Mouse (Mus musculus) liver, embryonic 11.5 days (tissue): ENCODE results near the gene Cacna2d1. TPM values are rescaled to one million over a fixed set of nuclear protein-coding genes. Genes with fewer than 3 reads are reported as not detected.

Source experiments
- ATAC-seq: fragments of 200-750 bp; cut with Nextera tagmentation; replicated peaks from 2 replicates; pipeline ENCODE4 v1.8.0; 2017; ENCODE audit warnings: moderate number of reproducible peaks, mild to moderate bottlenecking, moderate TSS enrichment, moderate library complexity; ENCODE audit not compliant: low FRiP score
- DNase-seq: peaks from one replicate; pipeline ENCODE4 v3.0.0-alpha.2; 2017; ENCODE audit warnings: low spot score
- H3K27ac ChIP-seq: fragments of 300-500 bp; sonication (generic); 2 replicates; pipeline ENCODE4 v1.5.1; 2014; ENCODE audit warnings: mild to moderate bottlenecking, low read depth, low read length, control low read depth
- H3K27me3 ChIP-seq: fragments of 300-500 bp; sonication (generic); replicated peaks from 2 replicates; pipeline ENCODE4 v1.6.1; 2014; ENCODE audit warnings: low read length, mixed read lengths; ENCODE audit not compliant: control insufficient read depth, insufficient read depth
- H3K36me3 ChIP-seq: fragments of 300-500 bp; sonication (generic); 2 replicates; pipeline ENCODE4 v1.6.1; 2014; ENCODE audit warnings: mild to moderate bottlenecking, low read length, moderate library complexity, mixed read lengths; ENCODE audit not compliant: control insufficient read depth, insufficient read depth
- H3K4me1 ChIP-seq: fragments of 300-500 bp; sonication (generic); replicated peaks from 2 replicates; pipeline ENCODE4 v1.6.1; 2014; ENCODE audit warnings: low read length, mixed read lengths; ENCODE audit not compliant: control insufficient read depth, insufficient read depth
- H3K4me2 ChIP-seq: fragments of 300-500 bp; sonication (generic); 2 replicates; pipeline ENCODE4 v1.6.1; 2014; ENCODE audit warnings: mild to moderate bottlenecking, control low read depth, moderate library complexity
- H3K4me3 ChIP-seq: fragments of 300-500 bp; sonication (generic); 2 replicates; pipeline ENCODE4 v1.5.1; 2014; ENCODE audit warnings: low read depth, low read length, control low read depth
- H3K9ac ChIP-seq: fragments of 300-500 bp; sonication (generic); 2 replicates; pipeline ENCODE4 v1.6.1; 2014; ENCODE audit warnings: low read depth, low read length, control low read depth
- H3K9me3 ChIP-seq: fragments of 300-500 bp; sonication (generic); 2 replicates; pipeline ENCODE4 v1.6.1; 2016; ENCODE audit warnings: low read length, inconsistent platforms, mixed read lengths; ENCODE audit not compliant: control insufficient read depth
- WGBS: fragments of 180-500 bp; shearing (Covaris S2); extraction: QIAGEN DNeasy Blood & Tissue Kit; methylation state at CpG from one replicate; pipeline ENCODE4 v1.1.7; 2014; 5-methylcytosine and 5-hydroxymethylcytosine counted together
- polyA plus RNA-seq: library from polyadenylated mRNA; unstranded; fragments of >200 nt; fragmentation: Nextera tagmentation; extraction: Ambion mirVana; gene quantifications from 2 replicates; pipeline ENCODE4 v1.2.1, GENCODE M21; 2014

Cacna2d1 gene
- polyA plus RNA-seq, 1 experiment from 2014 or later, result 3.0 TPM

DNA sequence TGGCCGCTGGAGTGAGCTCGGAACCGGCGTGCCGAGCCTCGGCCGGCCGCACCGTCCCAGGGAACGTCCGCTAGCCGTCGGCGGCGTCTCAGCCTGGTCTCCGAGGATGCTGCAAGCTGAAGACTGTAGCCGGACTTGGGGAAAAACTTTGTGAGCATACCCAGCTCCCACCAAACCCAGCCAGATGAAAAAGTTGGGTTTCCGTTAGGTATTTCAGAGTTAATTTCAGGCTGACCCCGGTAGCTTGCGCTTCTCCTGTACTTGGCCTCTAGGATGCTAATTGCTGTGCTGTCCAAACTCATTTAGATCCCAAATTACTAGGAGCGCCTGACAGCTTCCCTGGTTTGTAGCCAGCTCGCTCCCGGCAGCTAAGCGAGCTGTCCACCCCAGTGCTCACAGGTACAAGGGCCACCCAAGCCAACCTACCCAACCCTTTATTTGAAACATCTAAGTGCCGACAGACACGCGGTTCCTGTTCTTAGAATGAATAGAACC lies 790 bp downstream of the Cacna2d1 start:
- H3K4me1 ChIP-seq, result no peaks in the 10 kb centered on the region; the same call in 1 of the 2 replicates
- ATAC-seq (no peak), DNase-seq (no peak)
- no peaks in the 10 kb centered on the region for H3K36me3 ChIP-seq
- H3K9ac ChIP-seq, result peak overlapping the region; percentile 28; the same call in 1 of the 2 replicates
- H3K27ac ChIP-seq, result no peak overlapping the region
- H3K4me2 ChIP-seq, result peak overlapping the region; percentile 67
- WGBS, result 2% methylated on average over 27 of the region's 27 CpGs
- H3K27me3 ChIP-seq, result peaks cover 33% of the 10 kb centered on the region
- no peaks in the 10 kb centered on the region for H3K9me3 ChIP-seq
- H3K4me3 ChIP-seq, result peak overlapping the region; percentile 47

DNA sequence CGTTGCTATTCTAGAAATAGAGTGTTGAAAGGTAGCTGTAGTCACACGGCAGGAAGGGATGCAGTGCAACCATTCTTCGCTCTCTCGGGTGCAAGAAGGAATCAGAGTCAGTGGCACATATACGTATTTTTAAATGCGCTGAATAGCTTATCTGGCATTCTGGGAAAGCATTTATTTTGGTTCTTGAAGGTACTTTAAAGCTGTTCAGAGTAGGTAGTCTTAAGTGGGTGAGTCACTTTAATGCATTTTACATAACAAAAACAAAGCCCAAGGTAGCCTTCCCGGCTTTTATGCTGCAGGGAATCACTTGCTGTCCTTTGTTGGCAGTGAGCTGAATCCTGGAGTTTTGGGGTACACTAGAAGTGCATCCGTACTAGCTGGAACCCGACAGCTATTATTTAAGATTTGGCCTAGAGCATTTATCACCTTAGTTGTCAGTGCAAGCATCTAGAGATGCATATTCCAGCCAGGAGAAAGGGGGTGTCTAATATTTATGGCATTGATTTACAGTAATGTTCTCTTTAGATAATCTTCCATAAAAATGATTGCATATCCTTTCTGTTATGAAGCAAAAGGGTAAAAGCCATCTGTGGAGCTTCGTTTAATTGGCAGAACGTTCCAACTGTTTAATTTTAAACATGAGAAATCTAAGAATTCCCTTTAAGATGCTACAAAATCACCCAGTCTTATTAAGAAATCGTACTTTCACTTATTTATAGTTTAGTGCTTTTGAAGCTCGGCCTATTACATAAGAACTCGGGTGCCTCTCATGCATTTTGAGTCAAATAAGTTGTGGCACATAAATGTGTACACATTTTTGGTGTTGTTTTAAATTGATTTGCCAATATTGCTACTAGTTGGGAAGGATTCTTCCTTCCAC lies 1.6 kb downstream of the Cacna2d1 start:
- no peak for DNase-seq
- Histone ChIP-seq H3K36me3 (no peaks in the 10 kb centered on the region), H3K4me1 (no peaks in the 10 kb centered on the region; the same call in 1 of the 2 replicates), H3K27ac (no peak overlapping the region), H3K4me3 (peak overlapping the region; percentile 47; the same call in 1 of the 2 replicates), H3K27me3 (peaks cover 33% of the 10 kb centered on the region), H3K4me2 (peak overlapping the region; percentile 67; the same call in 1 of the 2 replicates), H3K9me3 (no peaks in the 10 kb centered on the region), H3K9ac (no peak overlapping the region)
- no peak for ATAC-seq
- WGBS, result 35% methylated on average over 14 of the region's 14 CpGs

DNA sequence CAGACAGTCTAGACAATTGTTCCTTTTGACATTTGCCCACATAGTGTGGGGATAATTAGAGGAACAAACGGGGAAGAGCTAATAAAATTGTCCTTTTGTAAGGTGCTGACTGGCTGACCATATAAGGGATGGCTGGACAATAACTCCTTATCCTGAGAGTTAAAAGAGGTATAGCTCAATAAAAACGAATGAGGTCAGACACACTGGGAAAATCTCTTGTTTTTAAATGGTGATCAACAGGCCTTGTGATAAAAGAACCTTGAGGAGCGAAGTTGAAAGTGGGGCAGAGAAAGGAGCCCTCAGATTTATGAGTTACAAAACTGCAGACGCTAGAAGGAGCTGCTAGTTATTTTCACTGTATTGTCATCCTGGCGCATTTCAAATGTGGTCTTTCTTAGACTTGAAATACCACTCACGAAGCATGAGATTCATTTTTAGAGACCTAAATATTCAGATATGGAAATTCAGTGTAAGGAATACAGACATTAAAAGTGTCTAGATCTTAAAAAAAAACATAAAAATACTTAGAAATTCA lies 6.8 kb downstream of the Cacna2d1 start:
- DNase-seq (no peak), ATAC-seq (no peak)
- Histone ChIP-seq H3K4me1 (no peaks in the 10 kb centered on the region), H3K9ac (no peak overlapping the region), H3K36me3 (no peaks in the 10 kb centered on the region), H3K27ac (no peak overlapping the region), H3K4me3 (no peak overlapping the region), H3K4me2 (no peak overlapping the region), H3K27me3 (no peaks in the 10 kb centered on the region), H3K9me3 (no peaks in the 10 kb centered on the region)
- 63% methylated on average over 6 of the region's 6 CpGs for WGBS

DNA sequence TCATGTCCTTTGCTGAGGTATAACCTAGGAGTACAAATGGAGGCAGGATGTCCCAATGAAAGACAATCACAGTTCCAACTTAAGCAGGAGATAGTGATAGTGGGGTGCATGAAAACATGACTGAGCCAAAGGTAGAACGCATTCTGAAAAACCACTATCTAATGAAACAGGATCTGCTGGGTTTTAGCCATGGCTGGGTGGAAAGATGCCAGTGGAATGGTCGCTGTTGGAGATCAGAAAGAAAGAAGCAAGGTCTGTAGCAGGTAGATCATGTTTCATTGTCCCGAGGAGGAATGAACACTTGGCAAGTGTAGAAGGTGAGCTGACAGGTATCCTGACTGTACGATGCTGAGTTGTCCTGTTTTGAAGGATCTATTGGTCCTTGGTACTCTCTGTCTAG lies 7.6 kb downstream of the Cacna2d1 start:
- no peak overlapping the region for H3K9ac ChIP-seq
- H3K9me3 ChIP-seq, result no peaks in the 10 kb centered on the region
- H3K4me3 ChIP-seq, result no peak overlapping the region
- no peaks in the 10 kb centered on the region for H3K4me1 ChIP-seq
- DNase-seq, result no peak
- H3K36me3 ChIP-seq, result no peaks in the 10 kb centered on the region
- no peaks in the 10 kb centered on the region for H3K27me3 ChIP-seq
- ATAC-seq, result no peak
- no peak overlapping the region for H3K27ac ChIP-seq
- H3K4me2 ChIP-seq, result no peak overlapping the region
- WGBS, result 74% methylated on average over 4 of the region's 4 CpGs

DNA sequence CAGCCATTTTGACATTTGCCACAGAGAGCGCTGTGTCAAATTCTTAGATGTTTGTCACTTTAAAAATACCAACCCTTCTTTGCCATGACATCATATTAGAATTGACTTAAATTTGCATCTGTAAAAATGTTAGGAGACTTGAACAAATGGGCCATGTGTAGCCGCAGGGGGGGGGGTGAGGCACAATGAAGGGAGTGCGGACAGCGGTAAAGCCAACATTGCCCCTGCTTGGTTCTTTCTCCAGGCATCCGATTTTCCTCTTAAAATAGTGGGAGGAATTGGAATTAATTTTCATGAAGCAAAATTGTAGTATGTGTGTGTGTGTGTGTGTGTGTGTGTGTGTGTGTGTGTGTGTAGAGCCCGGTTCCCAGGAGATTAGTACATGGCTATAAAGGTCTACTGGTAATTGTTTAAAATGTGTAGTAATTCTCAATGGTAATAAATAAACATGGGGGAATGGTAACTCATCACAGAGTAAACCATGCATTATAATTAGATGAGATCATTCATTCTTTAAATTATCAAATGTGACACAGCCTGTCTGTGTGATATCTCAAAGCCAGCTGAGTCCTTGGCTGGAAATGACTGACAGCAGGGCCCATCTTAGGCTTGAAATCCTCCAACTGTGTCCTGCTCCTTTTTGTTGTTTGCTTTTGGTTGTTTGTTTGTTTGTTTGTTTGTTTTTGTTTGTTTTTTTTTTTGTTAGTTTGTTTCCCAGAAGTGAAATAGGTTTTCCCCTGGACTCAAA lies 14.0 kb downstream of the Cacna2d1 start:
- no peak overlapping the region for H3K4me2 ChIP-seq
- ATAC-seq (no peak), DNase-seq (no peak)
- no peaks in the 10 kb centered on the region for H3K27me3 ChIP-seq
- no peaks in the 10 kb centered on the region for H3K9me3 ChIP-seq
- no peak overlapping the region for H3K27ac ChIP-seq
- no peak overlapping the region for H3K4me3 ChIP-seq
- 92% methylated on average over 6 of the region's 6 CpGs for WGBS
- H3K9ac ChIP-seq, result no peak overlapping the region
- H3K36me3 ChIP-seq, result no peaks in the 10 kb centered on the region
- no peaks in the 10 kb centered on the region for H3K4me1 ChIP-seq

DNA sequence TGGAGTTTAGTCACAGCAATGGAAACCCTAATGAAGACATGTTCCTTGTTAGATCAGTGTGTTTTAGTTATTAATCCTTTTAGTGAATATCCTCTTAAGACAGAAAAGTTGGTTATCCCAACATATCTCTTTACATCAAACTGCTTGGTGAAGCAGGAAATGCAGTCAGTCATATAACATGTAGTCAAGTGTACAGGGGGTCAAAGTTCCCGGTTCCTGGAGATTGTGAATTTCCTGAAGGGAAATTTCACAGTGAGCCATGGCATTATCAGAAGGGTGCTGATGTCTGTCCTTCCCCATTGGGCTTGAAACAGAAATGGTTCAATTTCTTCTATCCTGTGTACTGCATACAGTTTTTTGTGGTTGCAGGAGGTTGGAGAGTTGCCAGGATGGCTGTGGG lies 25.3 kb downstream of the Cacna2d1 start:
- WGBS, result 70% methylated on average over 1 of the region's 1 CpGs

DNA sequence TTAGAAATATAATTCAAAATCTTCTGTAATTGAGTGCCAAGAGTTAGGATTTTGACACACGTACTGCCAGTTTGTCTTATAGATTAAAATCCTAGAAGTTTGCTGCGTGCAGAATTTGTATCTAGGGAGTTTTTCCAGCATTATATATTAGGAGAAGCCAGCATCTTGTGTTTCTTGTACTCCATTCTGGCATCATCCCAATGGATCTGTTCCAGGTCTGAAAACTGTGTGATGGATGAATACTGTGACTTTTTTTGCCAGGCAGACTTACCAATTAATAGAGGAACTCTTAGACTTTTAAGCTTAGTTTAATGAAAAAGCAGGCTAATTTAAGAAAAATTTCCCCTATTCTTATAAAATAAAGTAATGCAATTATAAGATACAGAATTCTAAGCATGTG lies 27.4 kb downstream of the Cacna2d1 start:
- H3K36me3 ChIP-seq, result no peaks in the 10 kb centered on the region
- WGBS, result 84% methylated on average over 2 of the region's 2 CpGs
- H3K9me3 ChIP-seq, result no peaks in the 10 kb centered on the region
- DNase-seq (no peak), ATAC-seq (no peak)
- no peak overlapping the region for H3K4me2 ChIP-seq
- H3K4me1 ChIP-seq, result no peaks in the 10 kb centered on the region
- H3K27me3 ChIP-seq, result no peaks in the 10 kb centered on the region
- H3K9ac ChIP-seq, result no peak overlapping the region
- H3K4me3 ChIP-seq, result no peak overlapping the region
- H3K27ac ChIP-seq, result no peak overlapping the region

More for the DNA sequence above, 25.3 kb downstream of the Cacna2d1 start:
- Histone ChIP-seq H3K36me3 (no peaks in the 10 kb centered on the region), H3K4me3 (no peak overlapping the region), H3K27me3 (no peaks in the 10 kb centered on the region), H3K9ac (no peak overlapping the region), H3K4me1 (no peaks in the 10 kb centered on the region), H3K9me3 (no peaks in the 10 kb centered on the region), H3K27ac (no peak overlapping the region), H3K4me2 (no peak overlapping the region)
- DNase-seq (no peak), ATAC-seq (no peak)

DNA sequence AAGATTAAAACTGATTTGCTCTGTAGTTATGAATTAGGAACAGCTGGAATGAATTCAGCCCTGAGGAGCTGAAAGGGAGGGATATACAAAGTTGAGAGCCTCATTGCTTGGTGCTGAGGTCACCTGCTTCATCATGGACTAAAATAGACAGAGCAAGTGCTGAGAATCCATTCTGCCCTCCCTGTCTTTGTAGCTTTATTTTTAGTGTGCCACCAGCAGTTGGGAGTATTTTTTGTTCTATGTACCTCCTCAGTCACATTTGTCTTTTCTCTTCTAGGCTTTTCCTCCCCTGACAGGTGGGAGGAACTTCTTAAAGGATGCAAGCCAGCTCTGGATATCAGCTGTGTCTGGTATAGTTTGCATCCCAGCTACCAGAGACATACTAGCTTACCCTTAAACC lies 32.4 kb downstream of the Cacna2d1 start:
- Histone ChIP-seq H3K4me2 (no peak overlapping the region), H3K36me3 (no peaks in the 10 kb centered on the region), H3K27me3 (no peaks in the 10 kb centered on the region), H3K9ac (no peak overlapping the region), H3K9me3 (no peaks in the 10 kb centered on the region), H3K4me3 (no peak overlapping the region), H3K4me1 (no peaks in the 10 kb centered on the region), H3K27ac (no peak overlapping the region)
- DNase-seq (no peak), ATAC-seq (no peak)
